Mouse (Mus musculus): Measurements from ENCODE around the gene Neil3. TPM values are rescaled to one million over a fixed set of nuclear protein-coding genes. Genes with fewer than 3 reads are reported as not detected.
A peak's percentile ranks its signal among the peaks of the same experiment; 100 is the strongest.
"Not testable (repeated sequence)": the region's sequence is repeated elsewhere in the genome, so short reads cannot be mapped to it uniquely, and the experiment has no call there.

Neil3 gene
- polyA plus RNA-seq, 1 experiment from 2014 or later = 4.7 TPM

GRCm38 (mm10) chr8:53604906-53605305 is 34.0 kb downstream of the Neil3 start:
- Histone ChIP-seq H3K27me3 (replicated peaks) (no peaks in the 10 kb centered on the region), H3K9ac (no peak overlapping the region), H3K4me2 (no peak overlapping the region), H3K4me3 (no peak overlapping the region), H3K9me3 (no peaks in the 10 kb centered on the region), H3K4me1 (peaks cover 6% of the 10 kb centered on the region), H3K27ac (no peak overlapping the region), H3K36me3 (replicated peaks) (no peaks in the 10 kb centered on the region)
- 95% methylated on average over 5 of the region's 5 CpGs for WGBS
- ATAC-seq (replicated peaks) = no peak

DNA sequence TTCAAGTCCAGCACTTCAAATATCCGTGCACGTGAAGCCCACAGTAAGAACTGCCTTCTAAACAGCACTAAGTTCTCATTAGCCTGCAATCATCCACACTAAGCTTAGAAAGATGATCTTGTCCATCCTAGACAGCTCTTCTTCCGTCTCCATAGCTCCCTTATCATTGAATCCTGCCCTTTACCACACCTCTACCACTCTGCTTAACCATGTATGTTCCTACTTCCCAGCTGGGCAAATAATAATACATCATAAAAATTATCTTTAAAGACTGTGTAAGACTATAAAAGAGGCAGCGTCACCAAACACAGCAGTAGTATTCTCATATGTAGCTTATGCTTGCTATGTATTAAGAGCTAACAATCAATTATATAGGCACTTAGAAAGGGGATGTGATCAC is 35.2 kb downstream of the Neil3 start:
- Histone ChIP-seq H3K4me3 (no peak overlapping the region), H3K4me1 (peaks cover 7% of the 10 kb centered on the region), H3K27ac (no peak overlapping the region), H3K27me3 (replicated peaks) (no peaks in the 10 kb centered on the region), H3K9ac (no peak overlapping the region), H3K4me2 (no peak overlapping the region), H3K9me3 (no peaks in the 10 kb centered on the region), H3K36me3 (replicated peaks) (no peaks in the 10 kb centered on the region)
- no peak for ATAC-seq (replicated peaks)
- 88% methylated on average over 4 of the region's 4 CpGs for WGBS

DNA sequence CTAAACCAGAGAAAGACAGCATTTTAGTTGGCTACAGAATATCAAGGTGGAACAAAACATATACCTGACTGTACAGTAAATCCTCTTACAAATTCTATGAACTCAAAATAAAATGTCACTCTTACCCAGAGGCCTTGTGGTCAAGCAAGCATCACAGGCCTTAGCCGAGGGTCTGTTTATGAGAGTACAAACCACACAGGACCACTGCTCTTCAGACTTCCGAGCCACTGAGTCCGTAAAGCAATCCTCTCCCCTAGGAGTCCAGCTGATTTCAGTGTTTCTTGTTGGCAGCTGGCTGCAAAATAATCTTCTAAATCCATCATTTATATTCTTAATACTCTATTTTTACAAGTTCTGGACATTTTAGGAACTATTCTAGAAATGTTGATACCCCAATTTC is 38.0 kb downstream of the Neil3 start:
- WGBS = 39% methylated on average over 3 of the region's 3 CpGs
- peak; percentile 72; the same call in 1 of the 2 replicates for ATAC-seq (replicated peaks)
- H3K4me1 ChIP-seq = peaks cover 7% of the 10 kb centered on the region
- H3K4me2 ChIP-seq = no peak overlapping the region
- H3K27ac ChIP-seq = 0 out of 2 replicates have a peak overlapping the region, but pooled peaks have one; percentile 62
- H3K9me3 ChIP-seq = no peaks in the 10 kb centered on the region
- H3K36me3 ChIP-seq (replicated peaks) = no peaks in the 10 kb centered on the region
- no peak overlapping the region for H3K4me3 ChIP-seq
- no peaks in the 10 kb centered on the region for H3K27me3 ChIP-seq (replicated peaks)
- no peak overlapping the region for H3K9ac ChIP-seq

- Histone ChIP-seq H3K27ac (peak overlapping the region; percentile 54; the same call in 1 of the 2 replicates), H3K9me3 (no peaks in the 10 kb centered on the region), H3K4me1 (peaks cover 7% of the 10 kb centered on the region), H3K27me3 (replicated peaks) (no peaks in the 10 kb centered on the region), H3K36me3 (replicated peaks) (no peaks in the 10 kb centered on the region), H3K4me2 (peak overlapping the region; percentile 29), H3K4me3 (no peak overlapping the region), H3K9ac (no peak overlapping the region)
- ATAC-seq (replicated peaks) = peak; percentile 90
- 41% methylated on average over 11 of the region's 11 CpGs for WGBS
These were observed 38.6 kb downstream of the Neil3 start for GRCm38 (mm10) chr8:53600025-53600811.

DNA sequence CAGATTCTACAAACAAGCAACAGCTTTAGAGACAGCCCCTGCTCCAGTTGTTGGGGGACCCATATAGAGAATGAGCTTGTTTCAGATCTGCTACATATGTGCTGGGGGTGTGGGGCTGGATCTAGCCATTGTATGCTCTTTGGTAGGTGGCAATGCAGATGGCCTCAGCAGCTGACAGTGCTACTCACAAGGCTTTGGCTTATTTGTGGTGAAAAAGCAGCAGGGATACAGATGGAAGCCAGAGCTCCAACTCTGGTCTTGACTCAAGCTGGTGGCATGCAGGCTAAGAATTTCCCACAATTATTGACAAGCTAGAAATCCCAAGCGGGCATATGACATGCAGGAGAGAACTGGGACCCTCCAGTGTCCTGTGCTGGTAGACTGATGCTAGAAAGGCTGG is 40.8 kb downstream of the Neil3 start:
- Histone ChIP-seq H3K9ac (no peak overlapping the region), H3K27ac (no peak overlapping the region), H3K9me3 (no peaks in the 10 kb centered on the region), H3K36me3 (replicated peaks) (no peaks in the 10 kb centered on the region), H3K4me2 (no peak overlapping the region), H3K4me3 (no peak overlapping the region), H3K4me1 (peaks cover 7% of the 10 kb centered on the region), H3K27me3 (replicated peaks) (no peaks in the 10 kb centered on the region)
- 100% methylated on average over 1 of the region's 1 CpGs for WGBS
- no peak for ATAC-seq (replicated peaks)

GRCm38 (mm10) chr8:53591777-53592176 is 47.1 kb downstream of the Neil3 start:
- no peak for ATAC-seq (replicated peaks)
- WGBS = 89% methylated on average over 2 of the region's 2 CpGs
- Histone ChIP-seq H3K27ac (no peak overlapping the region), H3K36me3 (replicated peaks) (no peaks in the 10 kb centered on the region), H3K4me3 (no peak overlapping the region), H3K9me3 (no peaks in the 10 kb centered on the region), H3K9ac (no peak overlapping the region), H3K4me2 (no peak overlapping the region), H3K4me1 (no peaks in the 10 kb centered on the region), H3K27me3 (replicated peaks) (no peaks in the 10 kb centered on the region)

DNA sequence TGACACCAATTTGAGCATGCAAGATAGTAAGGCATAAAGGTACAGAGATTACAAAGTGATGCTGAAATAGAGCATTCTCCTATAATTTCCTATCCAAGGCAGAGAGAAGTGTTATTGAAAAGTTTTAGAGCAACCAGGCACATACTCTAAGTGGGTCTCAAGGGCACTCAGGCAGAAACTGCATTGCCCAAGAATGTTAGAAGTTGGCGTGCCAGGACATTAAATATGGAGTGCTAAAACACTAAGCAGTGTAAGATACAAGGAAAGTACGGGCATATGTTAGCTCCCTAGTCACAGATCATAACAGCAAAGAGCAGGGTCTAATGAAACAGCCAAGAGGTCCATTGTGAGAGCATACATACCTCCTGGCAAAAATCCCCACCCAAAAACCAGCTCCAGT is 65.3 kb downstream of the Neil3 start:
- H3K4me2 ChIP-seq = no peak overlapping the region
- H3K36me3 ChIP-seq (replicated peaks) = no peaks in the 10 kb centered on the region
- ATAC-seq (replicated peaks) = no peak
- H3K27me3 ChIP-seq (replicated peaks) = no peaks in the 10 kb centered on the region
- no peak overlapping the region for H3K9ac ChIP-seq
- 81% methylated on average over 2 of the region's 2 CpGs for WGBS
- H3K9me3 ChIP-seq = no peaks in the 10 kb centered on the region
- H3K27ac ChIP-seq = no peak overlapping the region
- no peak overlapping the region for H3K4me3 ChIP-seq
- H3K4me1 ChIP-seq = no peaks in the 10 kb centered on the region

- 85% methylated on average over 6 of the region's 6 CpGs for WGBS
These were observed 72.6 kb downstream of the Neil3 start for GRCm38 (mm10) chr8:53566223-53566622.

DNA sequence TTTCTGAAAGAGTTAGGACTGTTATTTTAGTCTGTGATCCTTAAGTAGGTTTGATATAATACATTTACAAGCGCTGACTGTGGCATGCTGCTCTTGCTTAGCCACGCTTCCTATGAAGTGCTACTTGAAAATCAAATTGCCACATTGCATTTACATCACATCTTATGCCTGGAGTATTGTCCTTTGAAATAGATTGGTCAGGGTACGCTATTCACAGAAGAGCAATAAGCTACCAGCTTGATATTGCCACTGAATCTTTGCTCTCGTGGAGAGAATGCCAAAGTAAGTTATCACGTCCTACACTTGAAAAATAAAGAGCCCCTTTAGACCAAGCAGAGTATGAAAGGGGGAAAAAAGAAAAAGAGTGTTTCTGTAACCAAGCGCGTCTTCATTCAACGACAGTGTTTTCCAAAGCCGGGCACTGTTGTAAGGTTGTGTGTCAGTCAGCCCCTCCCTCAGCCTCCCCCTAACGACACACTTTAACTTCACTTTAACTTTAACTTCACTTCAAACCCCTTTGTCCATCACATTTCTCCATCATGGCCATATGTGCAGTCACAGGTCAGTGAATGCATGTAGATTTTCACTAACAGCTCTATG is 76.3 kb downstream of the Neil3 start:
- ATAC-seq (replicated peaks) = peak; percentile 48; the same call in 1 of the 2 replicates
- H3K9ac ChIP-seq = no peak overlapping the region
- no peaks in the 10 kb centered on the region for H3K9me3 ChIP-seq
- H3K4me2 ChIP-seq = no peak overlapping the region
- no peak overlapping the region for H3K4me3 ChIP-seq
- WGBS = 45% methylated on average over 10 of the region's 10 CpGs
- H3K36me3 ChIP-seq (replicated peaks) = no peaks in the 10 kb centered on the region
- H3K27ac ChIP-seq = no peak overlapping the region
- no peaks in the 10 kb centered on the region for H3K27me3 ChIP-seq (replicated peaks)
- no peaks in the 10 kb centered on the region for H3K4me1 ChIP-seq

More at GRCm38 (mm10) chr8:53566223-53566622, 72.6 kb downstream of the Neil3 start:
- Histone ChIP-seq H3K27me3 (replicated peaks) (no peaks in the 10 kb centered on the region), H3K9ac (no peak overlapping the region), H3K27ac (no peak overlapping the region), H3K4me2 (no peak overlapping the region), H3K36me3 (replicated peaks) (no peaks in the 10 kb centered on the region), H3K4me1 (no peaks in the 10 kb centered on the region), H3K4me3 (no peak overlapping the region), H3K9me3 (no peaks in the 10 kb centered on the region)
- no peak for ATAC-seq (replicated peaks)

GRCm38 (mm10) chr8:53539585-53539984 is 99.3 kb downstream of the Neil3 start:
- Histone ChIP-seq H3K36me3 (replicated peaks) (no peaks in the 10 kb centered on the region), H3K4me2 (no peak overlapping the region), H3K4me1 (no peaks in the 10 kb centered on the region), H3K9ac (no peak overlapping the region), H3K4me3 (no peak overlapping the region), H3K9me3 (no peaks in the 10 kb centered on the region), H3K27me3 (replicated peaks) (no peaks in the 10 kb centered on the region), H3K27ac (no peak overlapping the region)
- no peak for ATAC-seq (replicated peaks)
- 70% methylated on average over 2 of the region's 2 CpGs for WGBS

- not testable (repeated sequence) for H3K9me3 ChIP-seq; H3K27ac ChIP-seq; H3K27me3 ChIP-seq (replicated peaks); H3K4me1 ChIP-seq; H3K4me2 ChIP-seq; H3K9ac ChIP-seq; H3K36me3 ChIP-seq (replicated peaks); H3K4me3 ChIP-seq
- 0 out of 2 replicates have a peak, but pooled peaks have one; percentile 20 for ATAC-seq (replicated peaks)
- WGBS = 22% methylated on average over 3 of the region's 3 CpGs
These were observed 100.8 kb downstream of the Neil3 start for GRCm38 (mm10) chr8:53538049-53538448.

All from midbrain, embryonic 15.5 days (tissue).